Mouse (Mus musculus) urinary bladder, postnatal 36 days (tissue): ENCODE data around the gene Elmod2.
"Not testable (repeated sequence)": the region's sequence is repeated elsewhere in the genome, so short reads cannot be mapped to it uniquely, and the experiment has no call there.

Experiments
- DNase-seq, 2 experiments: peaks; one replicate each; pipeline ENCODE4 v3.0.0; 2022; ENCODE audit warnings: low spot score in 2 of 2, mixed read lengths in 1 of 2

The Elmod2 gene

GRCm38 (mm10) chr8:83331899-83332697 lies at the start of gene Elmod2:
Gene Elmod2, minus strand, starts transcription at chr8:83332486.
- peak; percentile 96 for DNase-seq

GRCm38 (mm10) chr8:83381016-83381415 lies 48.7 kb upstream of the Elmod2 start:
- DNase-seq: no peak

GRCm38 (mm10) chr8:83380141-83380540 lies 47.9 kb upstream of the Elmod2 start:
- DNase-seq: no peak

- DNase-seq: no peak
Measured at GRCm38 (mm10) chr8:83377231-83377630, 44.9 kb upstream of the Elmod2 start.

GRCm38 (mm10) chr8:83363156-83363769 lies 31.0 kb upstream of the Elmod2 start:
- DNase-seq: peak in 1 of 2 experiments; percentile 1

GRCm38 (mm10) chr8:83351315-83351714 lies 19.0 kb upstream of the Elmod2 start:
- DNase-seq: peak in 1 of 2 experiments; percentile 14

- no peak for DNase-seq
Measured at GRCm38 (mm10) chr8:83348263-83348662, 16.0 kb upstream of the Elmod2 start, which contains the start of gene Mgat4d. Gene Mgat4d, plus strand, starts transcription at chr8:83348471.

- no peak for DNase-seq
Measured at GRCm38 (mm10) chr8:83342693-83343092, 10.4 kb upstream of the Elmod2 start.

- DNase-seq: no peak
Measured at GRCm38 (mm10) chr8:83342076-83342475, 9.8 kb upstream of the Elmod2 start.

- no peak for DNase-seq
Measured at GRCm38 (mm10) chr8:83332864-83333263, 578 bp upstream of the Elmod2 start.

GRCm38 (mm10) chr8:83331567-83331898 lies 753 bp downstream of the Elmod2 start:
- DNase-seq: peak in 1 of 2 experiments; percentile 14

GRCm38 (mm10) chr8:83327889-83328288 lies 4.4 kb downstream of the Elmod2 start:
- no peak for DNase-seq

- no peak for DNase-seq
Measured at GRCm38 (mm10) chr8:83323056-83323455, 9.2 kb downstream of the Elmod2 start.

- DNase-seq: no peak
Measured at GRCm38 (mm10) chr8:83322374-83322773, 9.9 kb downstream of the Elmod2 start.

GRCm38 (mm10) chr8:83320543-83320942 lies 11.7 kb downstream of the Elmod2 start:
- no peak for DNase-seq

- no peak for DNase-seq
Measured at GRCm38 (mm10) chr8:83315691-83316090, 16.6 kb downstream of the Elmod2 start.

GRCm38 (mm10) chr8:83315084-83315483 lies 17.2 kb downstream of the Elmod2 start:
- DNase-seq: not testable (repeated sequence)

- no peak for DNase-seq
Measured at GRCm38 (mm10) chr8:83309836-83310235, 22.4 kb downstream of the Elmod2 start.

- no peak for DNase-seq
Measured at GRCm38 (mm10) chr8:83304946-83305345, 27.3 kb downstream of the Elmod2 start.

- no peak for DNase-seq
Measured at GRCm38 (mm10) chr8:83300135-83300534, 32.2 kb downstream of the Elmod2 start.

GRCm38 (mm10) chr8:83297375-83297774 lies 34.9 kb downstream of the Elmod2 start:
- no peak for DNase-seq

- DNase-seq: no peak
Measured at GRCm38 (mm10) chr8:83290176-83290575, 42.1 kb downstream of the Elmod2 start, which contains the start of gene Ucp1. Gene Ucp1, plus strand, starts transcription at chr8:83290352.

- no peak for DNase-seq
Measured at GRCm38 (mm10) chr8:83285391-83285790, 46.9 kb downstream of the Elmod2 start.
